Mouse (Mus musculus): ENCODE data around the gene Serpine1. TPM values are rescaled to one million over a fixed set of nuclear protein-coding genes. Genes with fewer than 3 reads are reported as not detected.

Serpine1 gene
- total and polyA plus RNA-seq, 3 experiments: 1.9 to 92.3 (median 18.6) TPM

- Histone ChIP-seq H3K27me3 (ENCODE audit: insufficient read depth, low read length) (peaks cover 51% of the 10 kb centered on the region), H3K9me3 (replicated peaks) (peaks cover 8% of the 10 kb centered on the region), H3K4me1 (ENCODE audit: insufficient read depth, low read depth, low read length) (peaks cover 61% of the 10 kb centered on the region), H3K36me3 (replicated peaks) (peaks cover 31% of the 10 kb centered on the region), H3K4me3 (ENCODE audit: low read depth, low read length) (peak overlapping the region; percentile 72)
- ATAC-seq (ENCODE audit: extremely low read depth, insufficient number of reproducible peaks, low FRiP score, poor library complexity, severe bottlenecking): no peak
- DNase-seq (ENCODE audit: low spot score): peak; percentile 49
- TF ChIP-seq POLR2AphosphoS5 (IDR thresholded peaks at IDR 0.05; ENCODE audit: insufficient replicate concordance, low read depth, low read length) (no peak), TAL1 (conservative IDR thresholded peaks at IDR 0.05; ENCODE audit: low read depth, low read length) (no peak), GATA2 (IDR thresholded peaks at IDR 0.05; ENCODE audit: borderline replicate concordance, low read depth, low read length) (no peak), CTCF (IDR thresholded peaks at IDR 0.05; ENCODE audit: low read depth, low read length) (no peak), GATA1 (IDR thresholded peaks at IDR 0.05; ENCODE audit: borderline replicate concordance, low read length) (no peak)
Measured at GRCm38 (mm10) chr5:137032033-137032421, 40.0 kb downstream of the Serpine1 start.

DNA sequence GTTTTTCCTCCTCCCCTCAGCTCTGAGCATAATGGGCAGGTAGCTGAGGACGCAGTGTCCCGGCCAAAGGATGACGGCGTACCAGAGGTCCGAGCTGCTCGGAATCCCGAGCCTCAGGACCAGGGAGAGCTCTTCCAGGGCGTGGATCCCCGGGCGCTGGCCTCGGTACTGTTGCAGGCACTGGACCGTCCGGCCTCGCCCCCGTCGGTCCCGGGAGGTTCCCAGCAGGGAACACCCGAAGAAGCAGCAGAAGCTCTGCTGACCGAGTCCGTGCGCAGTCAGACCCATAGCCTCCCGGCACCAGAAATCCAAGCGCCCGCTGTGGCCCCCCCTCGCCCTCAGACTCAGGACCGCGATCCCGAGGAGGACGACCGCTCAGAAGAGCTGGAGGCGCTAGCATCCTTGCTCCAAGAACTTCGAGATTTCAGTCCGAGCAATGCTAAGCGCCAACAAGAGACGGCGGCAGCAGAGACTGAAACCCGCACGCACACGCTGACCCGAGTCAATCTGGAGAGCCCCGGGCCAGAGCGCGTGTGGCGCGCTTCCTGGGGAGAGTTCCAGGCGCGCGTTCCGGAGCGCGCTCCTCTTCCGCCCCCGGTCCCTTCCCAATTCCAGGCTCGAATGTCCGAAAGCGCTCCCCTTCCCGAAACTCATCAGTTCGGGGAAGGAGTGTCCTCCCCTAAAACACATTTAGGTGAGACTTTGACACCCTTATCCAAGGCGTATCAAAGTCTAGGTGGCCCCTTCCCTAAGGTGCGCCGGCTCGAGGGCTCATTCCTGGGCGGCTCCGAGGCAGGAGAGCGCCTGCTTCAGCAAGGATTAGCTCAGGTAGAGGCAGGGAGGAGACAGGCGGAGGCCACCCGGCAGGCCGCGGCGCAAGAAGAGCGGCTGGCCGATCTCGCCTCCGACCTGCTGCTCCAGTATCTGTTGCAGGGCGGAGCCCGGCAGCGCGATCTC is 40.7 kb downstream of the Serpine1 start:
- peaks cover 24% of the 10 kb centered on the region for H3K36me3 ChIP-seq (replicated peaks)
- peaks cover 58% of the 10 kb centered on the region for H3K27me3 ChIP-seq (ENCODE audit: insufficient read depth, low read length)
- peaks cover 8% of the 10 kb centered on the region for H3K9me3 ChIP-seq (replicated peaks)
- ATAC-seq (ENCODE audit: extremely low read depth, insufficient number of reproducible peaks, low FRiP score, poor library complexity, severe bottlenecking) (no peak), DNase-seq (ENCODE audit: low spot score) (no peak)
- peak overlapping the region; percentile 72 for H3K4me3 ChIP-seq (ENCODE audit: low read depth, low read length)
- peaks cover 61% of the 10 kb centered on the region for H3K4me1 ChIP-seq (ENCODE audit: insufficient read depth, low read depth, low read length)
- TF ChIP-seq TAL1 (conservative IDR thresholded peaks at IDR 0.05; ENCODE audit: low read depth, low read length) (no peak), GATA2 (IDR thresholded peaks at IDR 0.05; ENCODE audit: borderline replicate concordance, low read depth, low read length) (no peak), GATA1 (IDR thresholded peaks at IDR 0.05; ENCODE audit: borderline replicate concordance, low read length) (no peak), POLR2AphosphoS5 (IDR thresholded peaks at IDR 0.05; ENCODE audit: insufficient replicate concordance, low read depth, low read length) (no peak), CTCF (IDR thresholded peaks at IDR 0.05; ENCODE audit: low read depth, low read length) (no peak)

GRCm38 (mm10) chr5:137030416-137030810 is 41.7 kb downstream of the Serpine1 start:
- DNase-seq (ENCODE audit: low spot score) (no peak), ATAC-seq (ENCODE audit: extremely low read depth, insufficient number of reproducible peaks, low FRiP score, poor library complexity, severe bottlenecking) (no peak)
- peaks cover 63% of the 10 kb centered on the region for H3K4me1 ChIP-seq (ENCODE audit: insufficient read depth, low read depth, low read length)
- peak overlapping the region; percentile 59; the same call in 1 of the 2 replicates for H3K4me3 ChIP-seq (ENCODE audit: low read depth, low read length)
- H3K9me3 ChIP-seq (replicated peaks): peaks cover 8% of the 10 kb centered on the region
- H3K36me3 ChIP-seq (replicated peaks): peaks cover 15% of the 10 kb centered on the region
- H3K27me3 ChIP-seq (ENCODE audit: insufficient read depth, low read length): peaks cover 66% of the 10 kb centered on the region
- TF ChIP-seq GATA1 (IDR thresholded peaks at IDR 0.05; ENCODE audit: borderline replicate concordance, low read length) (no peak), GATA2 (IDR thresholded peaks at IDR 0.05; ENCODE audit: borderline replicate concordance, low read depth, low read length) (no peak), POLR2AphosphoS5 (IDR thresholded peaks at IDR 0.05; ENCODE audit: insufficient replicate concordance, low read depth, low read length) (no peak), TAL1 (conservative IDR thresholded peaks at IDR 0.05; ENCODE audit: low read depth, low read length) (no peak)

- Histone ChIP-seq H3K4me1 (ENCODE audit: insufficient read depth, low read depth, low read length) (peaks cover 69% of the 10 kb centered on the region), H3K4me3 (ENCODE audit: low read depth, low read length) (peak overlapping the region; percentile 59), H3K27me3 (ENCODE audit: insufficient read depth, low read length) (peaks cover 71% of the 10 kb centered on the region), H3K36me3 (replicated peaks) (peaks cover 9% of the 10 kb centered on the region), H3K9me3 (replicated peaks) (peaks cover 8% of the 10 kb centered on the region)
- no peak for TF ChIP-seq GATA1 (IDR thresholded peaks at IDR 0.05; ENCODE audit: borderline replicate concordance, low read length)
- no peak for TF ChIP-seq GATA2 (IDR thresholded peaks at IDR 0.05; ENCODE audit: borderline replicate concordance, low read depth, low read length)
- no peak for TF ChIP-seq TAL1 (conservative IDR thresholded peaks at IDR 0.05; ENCODE audit: low read depth, low read length)
- no peak for TF ChIP-seq POLR2AphosphoS5 (IDR thresholded peaks at IDR 0.05; ENCODE audit: insufficient replicate concordance, low read depth, low read length)
- TF ChIP-seq CTCF (IDR thresholded peaks at IDR 0.05; ENCODE audit: low read depth, low read length): no peak
- DNase-seq (ENCODE audit: low spot score): peak; percentile 95
- peak; percentile 54; the same call in 1 of the 2 replicates for ATAC-seq (ENCODE audit: extremely low read depth, insufficient number of reproducible peaks, low FRiP score, poor library complexity, severe bottlenecking)
Measured at GRCm38 (mm10) chr5:137029643-137030415, 42.2 kb downstream of the Serpine1 start.

DNA sequence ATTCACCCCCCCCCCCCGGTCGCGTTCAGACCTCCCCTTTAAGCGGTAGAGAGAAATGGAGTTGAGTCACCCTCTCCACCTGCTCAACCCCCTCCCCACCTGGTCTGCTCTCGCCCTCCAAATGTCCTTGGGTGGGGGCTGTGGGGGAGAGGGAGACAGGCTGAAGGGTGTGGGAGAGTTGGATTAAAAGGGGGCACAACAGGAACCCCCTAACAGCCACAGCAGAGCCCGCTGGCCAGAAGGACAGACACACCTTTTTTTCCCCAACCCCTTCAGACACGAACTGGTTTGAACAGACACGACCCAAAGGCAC is 42.8 kb downstream of the Serpine1 start:
- Histone ChIP-seq H3K4me3 (ENCODE audit: low read depth, low read length) (peak overlapping the region; percentile 59; the same call in 1 of the 2 replicates), H3K27me3 (ENCODE audit: insufficient read depth, low read length) (peaks cover 75% of the 10 kb centered on the region), H3K4me1 (ENCODE audit: insufficient read depth, low read depth, low read length) (peaks cover 68% of the 10 kb centered on the region), H3K36me3 (replicated peaks) (peaks cover 3% of the 10 kb centered on the region), H3K9me3 (replicated peaks) (peaks cover 8% of the 10 kb centered on the region)
- ATAC-seq (ENCODE audit: extremely low read depth, insufficient number of reproducible peaks, low FRiP score, poor library complexity, severe bottlenecking) (no peak), DNase-seq (ENCODE audit: low spot score) (no peak)
- TF ChIP-seq CTCF (IDR thresholded peaks at IDR 0.05; ENCODE audit: low read depth, low read length) (no peak), GATA1 (IDR thresholded peaks at IDR 0.05; ENCODE audit: borderline replicate concordance, low read length) (no peak), POLR2AphosphoS5 (IDR thresholded peaks at IDR 0.05; ENCODE audit: insufficient replicate concordance, low read depth, low read length) (no peak), TAL1 (conservative IDR thresholded peaks at IDR 0.05; ENCODE audit: low read depth, low read length) (no peak), GATA2 (IDR thresholded peaks at IDR 0.05; ENCODE audit: borderline replicate concordance, low read depth, low read length) (no peak)
